Mouse (Mus musculus) telencephalon, adult 2 months (tissue): ENCODE results near the gene Tmem121b.
A peak's percentile ranks its signal among the peaks of the same experiment; 100 is the strongest.

ENCODE experiments used
- DNase-seq: peaks from one replicate; pipeline ENCODE4 v3.0.0-alpha.2; 2011; ENCODE audit warnings: low read depth, low spot score

Gene Tmem121b

GRCm38 (mm10) chr6:120493374-120494181, at the start of gene Tmem121b:
Gene Tmem121b, minus strand, starts transcription at chr6:120493807.
- DNase-seq, result peak; percentile 90

- DNase-seq, result no peak
Observed at GRCm38 (mm10) chr6:120542061-120542460, 48.5 kb upstream of the Tmem121b start.

- DNase-seq, result no peak
Observed at GRCm38 (mm10) chr6:120541386-120541785, 47.8 kb upstream of the Tmem121b start.

GRCm38 (mm10) chr6:120539781-120540231, 46.2 kb upstream of the Tmem121b start:
- DNase-seq, result no peak

GRCm38 (mm10) chr6:120539132-120539759, 45.6 kb upstream of the Tmem121b start:
- DNase-seq, result no peak

- no peak for DNase-seq
Observed at GRCm38 (mm10) chr6:120536337-120536736, 42.7 kb upstream of the Tmem121b start.

- no peak for DNase-seq
Observed at GRCm38 (mm10) chr6:120532594-120532993, 39.0 kb upstream of the Tmem121b start.

- DNase-seq, result peak; percentile 80
Observed at GRCm38 (mm10) chr6:120531020-120531965, 37.7 kb upstream of the Tmem121b start, which contains the start of gene Hdhd5. Gene Hdhd5, minus strand, starts transcription at chr6:120531319.

- no peak for DNase-seq
Observed at GRCm38 (mm10) chr6:120529123-120529522, 35.5 kb upstream of the Tmem121b start.

- DNase-seq, result no peak
Observed at GRCm38 (mm10) chr6:120524796-120525195, 31.2 kb upstream of the Tmem121b start.

GRCm38 (mm10) chr6:120519647-120520046, 26.0 kb upstream of the Tmem121b start:
- no peak for DNase-seq

- no peak for DNase-seq
Observed at GRCm38 (mm10) chr6:120517311-120517710, 23.7 kb upstream of the Tmem121b start.

GRCm38 (mm10) chr6:120516879-120517278, 23.3 kb upstream of the Tmem121b start:
- no peak for DNase-seq

- DNase-seq, result no peak
Observed at GRCm38 (mm10) chr6:120516422-120516821, 22.8 kb upstream of the Tmem121b start.

- no peak for DNase-seq
Observed at GRCm38 (mm10) chr6:120511212-120511611, 17.6 kb upstream of the Tmem121b start.

- DNase-seq, result peak; percentile 74
Observed at GRCm38 (mm10) chr6:120510425-120510824, 16.8 kb upstream of the Tmem121b start.

GRCm38 (mm10) chr6:120509975-120510374, 16.4 kb upstream of the Tmem121b start:
- no peak for DNase-seq

- DNase-seq, result no peak
Observed at GRCm38 (mm10) chr6:120508645-120509044, 15.0 kb upstream of the Tmem121b start.

- no peak for DNase-seq
Observed at GRCm38 (mm10) chr6:120505531-120505930, 11.9 kb upstream of the Tmem121b start.

GRCm38 (mm10) chr6:120504051-120504450, 10.4 kb upstream of the Tmem121b start:
- peak; percentile 93 for DNase-seq

GRCm38 (mm10) chr6:120496544-120496943, 2.9 kb upstream of the Tmem121b start:
- no peak for DNase-seq
